Mouse (Mus musculus) midbrain, embryonic 15.5 days (tissue): ENCODE results near the gene Zswim4. TPM values are rescaled to one million over a fixed set of nuclear protein-coding genes. Genes with fewer than 3 reads are reported as not detected.

Source experiments
- ATAC-seq: fragments of 200-750 bp; cut with Nextera tagmentation; replicated peaks from 2 replicates; pipeline ENCODE4 v1.8.0; 2017; ENCODE audit warnings: moderate TSS enrichment
- H3K27ac ChIP-seq: fragments of 300-500 bp; sonication (generic); 2 replicates; pipeline ENCODE4 v1.5.1; 2015; ENCODE audit warnings: mild to moderate bottlenecking, inconsistent platforms
- H3K27me3 ChIP-seq: fragments of 300-500 bp; sonication (generic); replicated peaks from 2 replicates; pipeline ENCODE4 v1.6.1; 2015; ENCODE audit warnings: inconsistent platforms
- H3K36me3 ChIP-seq: fragments of 300-500 bp; sonication (generic); replicated peaks from 2 replicates; pipeline ENCODE4 v1.6.1; 2015; ENCODE audit warnings: inconsistent platforms
- H3K4me1 ChIP-seq: fragments of 300-500 bp; sonication (generic); 2 replicates; pipeline ENCODE4 v1.6.1; 2015; ENCODE audit warnings: inconsistent platforms
- H3K4me2 ChIP-seq: fragments of 300-500 bp; sonication (generic); 2 replicates; pipeline ENCODE4 v1.6.1; 2015; ENCODE audit warnings: inconsistent platforms, mild to moderate bottlenecking, moderate library complexity
- H3K4me3 ChIP-seq: fragments of 300-500 bp; sonication (generic); 2 replicates; pipeline ENCODE4 v1.5.1; 2015; ENCODE audit warnings: mild to moderate bottlenecking, inconsistent platforms
- H3K9ac ChIP-seq: fragments of 300-500 bp; sonication (generic); 2 replicates; pipeline ENCODE4 v1.6.1; 2015; ENCODE audit warnings: mild to moderate bottlenecking, inconsistent platforms
- H3K9me3 ChIP-seq: fragments of 300-500 bp; sonication (generic); 2 replicates; pipeline ENCODE4 v1.6.1; 2016; ENCODE audit warnings: inconsistent platforms
- WGBS: fragments of 180-500 bp; shearing (Covaris S2); methylation state at CpG from one replicate; pipeline ENCODE4 v1.1.7; 2015; ENCODE audit warnings: mixed read lengths; 5-methylcytosine and 5-hydroxymethylcytosine counted together
- polyA plus RNA-seq: library from polyadenylated mRNA; unstranded; fragments of >200 nt; fragmentation: Nextera tagmentation; extraction: Ambion mirVana; gene quantifications from 2 replicates; pipeline ENCODE4 v1.2.1, GENCODE M21; 2015

Gene Zswim4
- polyA plus RNA-seq, 1 experiment from 2014 or later = 33.2 TPM

- 4% methylated on average over 52 of the region's 52 CpGs for WGBS
- peaks cover 34% of the 10 kb centered on the region for H3K36me3 ChIP-seq
- peaks cover 9% of the 10 kb centered on the region for H3K4me1 ChIP-seq
- no peaks in the 10 kb centered on the region for H3K27me3 ChIP-seq
- ATAC-seq = peak; percentile 94
- peak within 1 kb of the TSS; percentile 83 for H3K4me3 ChIP-seq
- H3K9me3 ChIP-seq = no peaks in the 10 kb centered on the region
- peak within 1 kb of the TSS; percentile 66 for H3K4me2 ChIP-seq
- peak within 1 kb of the TSS; percentile 84 for H3K9ac ChIP-seq
- H3K27ac ChIP-seq = peak within 1 kb of the TSS; percentile 78
Observed at GRCm38 (mm10) chr8:84249257-84250170, 12.7 kb upstream of the Zswim4 start, which contains the start of gene D8Ertd738e. Gene D8Ertd738e (minus strand): TSS chr8:84249719.

GRCm38 (mm10) chr8:84241821-84242220 lies 5.0 kb upstream of the Zswim4 start:
- peaks cover 21% of the 10 kb centered on the region for H3K36me3 ChIP-seq
- no peaks in the 10 kb centered on the region for H3K27me3 ChIP-seq
- no peak overlapping the region for H3K4me2 ChIP-seq
- ATAC-seq = no peak
- 53% methylated on average over 2 of the region's 2 CpGs for WGBS
- H3K27ac ChIP-seq = no peak overlapping the region
- peaks cover 7% of the 10 kb centered on the region; the same call in 1 of the 2 replicates for H3K4me1 ChIP-seq
- no peak overlapping the region for H3K4me3 ChIP-seq
- H3K9ac ChIP-seq = no peak overlapping the region
- no peaks in the 10 kb centered on the region for H3K9me3 ChIP-seq

- no peak for ATAC-seq
Observed at GRCm38 (mm10) chr8:84241167-84241566, 4.3 kb upstream of the Zswim4 start.

GRCm38 (mm10) chr8:84237542-84238229 lies 831 bp upstream of the Zswim4 start:
- H3K9me3 ChIP-seq = no peaks in the 10 kb centered on the region
- peak overlapping the region; percentile 95 for H3K4me3 ChIP-seq
- 17% methylated on average over 19 of the region's 19 CpGs for WGBS
- no peaks in the 10 kb centered on the region for H3K36me3 ChIP-seq
- peak; percentile 12 for ATAC-seq
- H3K27ac ChIP-seq = peak overlapping the region; percentile 82
- H3K4me2 ChIP-seq = peak overlapping the region; percentile 80
- no peaks in the 10 kb centered on the region for H3K27me3 ChIP-seq
- H3K9ac ChIP-seq = peak overlapping the region; percentile 51
- H3K4me1 ChIP-seq = peaks cover 39% of the 10 kb centered on the region

More at GRCm38 (mm10) chr8:84241167-84241566, 4.3 kb upstream of the Zswim4 start:
- Histone ChIP-seq H3K27me3 (no peaks in the 10 kb centered on the region), H3K4me2 (no peak overlapping the region), H3K4me3 (no peak overlapping the region), H3K9me3 (no peaks in the 10 kb centered on the region), H3K27ac (no peak overlapping the region), H3K36me3 (peaks cover 17% of the 10 kb centered on the region), H3K9ac (no peak overlapping the region), H3K4me1 (peaks cover 8% of the 10 kb centered on the region)
- 66% methylated on average over 6 of the region's 6 CpGs for WGBS

GRCm38 (mm10) chr8:84236410-84236997 lies 351 bp downstream of the Zswim4 start:
- Histone ChIP-seq H3K4me3 (peak overlapping the region; percentile 95), H3K27ac (peak overlapping the region; percentile 74), H3K4me1 (peaks cover 39% of the 10 kb centered on the region), H3K36me3 (peaks cover 5% of the 10 kb centered on the region; the same call in 1 of the 2 replicates), H3K9ac (peak overlapping the region; percentile 99), H3K27me3 (no peaks in the 10 kb centered on the region), H3K4me2 (peak overlapping the region; percentile 88), H3K9me3 (no peaks in the 10 kb centered on the region)
- WGBS = 0% methylated on average over 26 of the region's 30 CpGs
- ATAC-seq = peak; percentile 60

- H3K4me2 ChIP-seq = peak overlapping the region; percentile 88
- peaks cover 39% of the 10 kb centered on the region for H3K4me1 ChIP-seq
- H3K27ac ChIP-seq = peak overlapping the region; percentile 74; the same call in 1 of the 2 replicates
- no peaks in the 10 kb centered on the region for H3K27me3 ChIP-seq
- no peaks in the 10 kb centered on the region for H3K9me3 ChIP-seq
- peaks cover 9% of the 10 kb centered on the region for H3K36me3 ChIP-seq
- WGBS = 27% methylated on average over 10 of the region's 10 CpGs
- H3K4me3 ChIP-seq = peak overlapping the region; percentile 95
- ATAC-seq = no peak
- H3K9ac ChIP-seq = peak overlapping the region; percentile 99
Observed at GRCm38 (mm10) chr8:84235746-84236409, 977 bp downstream of the Zswim4 start.

- Histone ChIP-seq H3K4me2 (no peak overlapping the region), H3K36me3 (peaks cover 35% of the 10 kb centered on the region), H3K4me1 (peaks cover 38% of the 10 kb centered on the region), H3K9ac (no peak overlapping the region), H3K27ac (no peak overlapping the region), H3K4me3 (no peak overlapping the region), H3K27me3 (no peaks in the 10 kb centered on the region), H3K9me3 (no peaks in the 10 kb centered on the region)
- ATAC-seq = no peak
- 91% methylated on average over 2 of the region's 2 CpGs for WGBS
Observed at GRCm38 (mm10) chr8:84233055-84233454, 3.8 kb downstream of the Zswim4 start.

GRCm38 (mm10) chr8:84230735-84231134 lies 6.1 kb downstream of the Zswim4 start:
- Histone ChIP-seq H3K4me1 (peaks cover 27% of the 10 kb centered on the region), H3K27ac (no peak overlapping the region), H3K36me3 (peaks cover 53% of the 10 kb centered on the region), H3K27me3 (no peaks in the 10 kb centered on the region), H3K9ac (no peak overlapping the region), H3K9me3 (no peaks in the 10 kb centered on the region), H3K4me3 (no peak overlapping the region), H3K4me2 (no peak overlapping the region)
- ATAC-seq = no peak
- 83% methylated on average over 17 of the region's 17 CpGs for WGBS

GRCm38 (mm10) chr8:84223322-84224029 lies 13.4 kb downstream of the Zswim4 start:
- Histone ChIP-seq H3K36me3 (peaks cover 80% of the 10 kb centered on the region), H3K9me3 (no peaks in the 10 kb centered on the region), H3K4me3 (no peak overlapping the region), H3K9ac (no peak overlapping the region), H3K4me1 (no peaks in the 10 kb centered on the region), H3K4me2 (no peak overlapping the region), H3K27ac (no peak overlapping the region), H3K27me3 (no peaks in the 10 kb centered on the region)
- no peak for ATAC-seq
- 76% methylated on average over 21 of the region's 21 CpGs for WGBS

GRCm38 (mm10) chr8:84222566-84223165 lies 14.2 kb downstream of the Zswim4 start:
- H3K4me3 ChIP-seq = no peak overlapping the region
- H3K36me3 ChIP-seq = peaks cover 81% of the 10 kb centered on the region
- H3K4me2 ChIP-seq = no peak overlapping the region
- H3K27me3 ChIP-seq = no peaks in the 10 kb centered on the region
- H3K4me1 ChIP-seq = no peaks in the 10 kb centered on the region
- ATAC-seq = no peak
- no peaks in the 10 kb centered on the region for H3K9me3 ChIP-seq
- 94% methylated on average over 9 of the region's 9 CpGs for WGBS
- H3K9ac ChIP-seq = no peak overlapping the region
- H3K27ac ChIP-seq = no peak overlapping the region

- H3K9ac ChIP-seq = no peak overlapping the region
- H3K27me3 ChIP-seq = no peaks in the 10 kb centered on the region
- ATAC-seq = no peak
- H3K4me3 ChIP-seq = no peak overlapping the region
- H3K4me1 ChIP-seq = no peaks in the 10 kb centered on the region
- 88% methylated on average over 7 of the region's 7 CpGs for WGBS
- no peaks in the 10 kb centered on the region for H3K9me3 ChIP-seq
- H3K27ac ChIP-seq = no peak overlapping the region
- peaks cover 78% of the 10 kb centered on the region for H3K36me3 ChIP-seq
- H3K4me2 ChIP-seq = no peak overlapping the region
Observed at GRCm38 (mm10) chr8:84220105-84220504, 16.8 kb downstream of the Zswim4 start.
